Mouse (Mus musculus) spleen, adult 10 weeks (tissue): Measurements from ENCODE around the gene Gm10972. TPM values are rescaled to one million over a fixed set of nuclear protein-coding genes. Genes with fewer than 3 reads are reported as not detected.

Source experiments
- polyA plus RNA-seq: library from polyadenylated mRNA; stranded (reverse); fragments of 350-450 nt; fragmentation: Illumina TruSeq; extraction: RNeasy Lipid Tissue Mini Kit (QIAGEN cat#74804); gene quantifications from one replicate; pipeline ENCODE4 v1.2.3, GENCODE M21; 2015; ENCODE audit warnings: low replicate concordance; ENCODE audit not compliant: insufficient read depth

Gm10972 gene
- not detected for polyA plus RNA-seq

GRCm38 (mm10) chr3:94642495-94643162 is at the start of gene Gm10972:
Gene Gm10972, plus strand, starts transcription at chr3:94643112.

DNA sequence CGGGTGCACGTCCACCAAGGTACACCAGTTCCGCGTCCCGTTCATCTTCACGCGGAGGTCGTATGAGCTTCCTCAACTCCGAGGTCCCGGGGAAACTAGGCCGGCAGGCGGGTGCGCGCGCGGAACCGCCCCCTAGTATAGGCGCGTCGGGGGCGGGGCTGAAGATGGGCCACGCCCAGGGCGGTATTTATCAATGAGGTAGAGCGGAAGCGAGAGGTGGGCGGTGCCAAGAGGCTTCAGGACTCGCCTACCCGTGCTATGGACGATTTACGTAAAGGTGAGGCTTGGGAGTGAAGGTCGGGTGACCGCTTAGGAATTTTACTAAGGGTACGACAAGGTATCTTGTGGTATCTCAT is 15.8 kb downstream of the Gm10972 start, which contains the start of gene Tuft1:
Gene Tuft1 (minus strand): TSS at position 133 of the 356 bp plus-strand sequence.

Other genes with a start within 250 kb of the Gm10972 start
- gene Lingo4, start 244.6 kb upstream of the Gm10972 start, polyA plus RNA-seq: 0.23 TPM
- 6.1 TPM for gene Tdrkh, start 229.8 kb upstream of the Gm10972 start, polyA plus RNA-seq
- gene Mrpl9, start 199.8 kb upstream of the Gm10972 start, polyA plus RNA-seq: 54.0 TPM
- gene Oaz3, start 199.2 kb upstream of the Gm10972 start, polyA plus RNA-seq: not detected
- gene Celf3, start 164.8 kb upstream of the Gm10972 start, polyA plus RNA-seq: not detected
- gene Riiad1, start 162.8 kb upstream of the Gm10972 start, polyA plus RNA-seq: 1.3 TPM
- 44.1 TPM for gene Snx27, start 60.4 kb upstream of the Gm10972 start, polyA plus RNA-seq
- gene Tuft1, start 15.8 kb downstream of the Gm10972 start, polyA plus RNA-seq: 4.1 TPM
- not detected for gene Selenbp2, start 50.4 kb downstream of the Gm10972 start, polyA plus RNA-seq
- 0.10 TPM for gene Cgn, start 143.4 kb downstream of the Gm10972 start, polyA plus RNA-seq
- gene Pogz, start 194.5 kb downstream of the Gm10972 start, polyA plus RNA-seq: 32.7 TPM
- gene Psmb4, start 243.8 kb downstream of the Gm10972 start, polyA plus RNA-seq: 182 TPM